Mouse (Mus musculus): ENCODE measurements at regions not wholly inside any gene's neighbourhood (a gene's known extent, or its start where the extent isn't known, plus 50 kb on each side); places are given as distances from the start of the nearest gene placed in this dataset.

- H3K4me1 ChIP-seq (ENCODE audit: control insufficient read depth), result peaks cover 2% of the 10 kb centered on the region; the same call in 1 of the 2 replicates
- H3K27me3 ChIP-seq (ENCODE audit: control insufficient read depth), result no peaks in the 10 kb centered on the region
These were observed 195.1 kb downstream of the Pten start for GRCm38 (mm10) chr19:32952425-32952824.

GRCm38 (mm10) chr19:32952928-32953687 is 195.8 kb downstream of the Pten start:
- H3K9me3 ChIP-seq (ENCODE audit: control insufficient read depth, low read length), result no peaks in the 10 kb centered on the region
- no peaks in the 10 kb centered on the region for H3K36me3 ChIP-seq (ENCODE audit: control insufficient read depth)
- no peak overlapping the region for H3K4me3 ChIP-seq (replicated peaks)
- H3K4me1 ChIP-seq (ENCODE audit: control insufficient read depth), result peaks cover 2% of the 10 kb centered on the region; the same call in 1 of the 2 replicates
- no peaks in the 10 kb centered on the region for H3K27me3 ChIP-seq (ENCODE audit: control insufficient read depth)
- TF ChIP-seq GATA1 (IDR thresholded peaks at IDR 0.05; ENCODE audit: low read length), result no peak

More at GRCm38 (mm10) chr19:32952425-32952824, 195.1 kb downstream of the Pten start:
- no peak for TF ChIP-seq TAL1 (IDR thresholded peaks at IDR 0.05; ENCODE audit: low read length)
- no peak for TF ChIP-seq GATA1 (IDR thresholded peaks at IDR 0.05; ENCODE audit: low read length)
- Histone ChIP-seq H3K4me3 (replicated peaks) (no peak overlapping the region), H3K36me3 (ENCODE audit: control insufficient read depth) (no peaks in the 10 kb centered on the region), H3K9me3 (ENCODE audit: control insufficient read depth, low read length) (no peaks in the 10 kb centered on the region)

DNA sequence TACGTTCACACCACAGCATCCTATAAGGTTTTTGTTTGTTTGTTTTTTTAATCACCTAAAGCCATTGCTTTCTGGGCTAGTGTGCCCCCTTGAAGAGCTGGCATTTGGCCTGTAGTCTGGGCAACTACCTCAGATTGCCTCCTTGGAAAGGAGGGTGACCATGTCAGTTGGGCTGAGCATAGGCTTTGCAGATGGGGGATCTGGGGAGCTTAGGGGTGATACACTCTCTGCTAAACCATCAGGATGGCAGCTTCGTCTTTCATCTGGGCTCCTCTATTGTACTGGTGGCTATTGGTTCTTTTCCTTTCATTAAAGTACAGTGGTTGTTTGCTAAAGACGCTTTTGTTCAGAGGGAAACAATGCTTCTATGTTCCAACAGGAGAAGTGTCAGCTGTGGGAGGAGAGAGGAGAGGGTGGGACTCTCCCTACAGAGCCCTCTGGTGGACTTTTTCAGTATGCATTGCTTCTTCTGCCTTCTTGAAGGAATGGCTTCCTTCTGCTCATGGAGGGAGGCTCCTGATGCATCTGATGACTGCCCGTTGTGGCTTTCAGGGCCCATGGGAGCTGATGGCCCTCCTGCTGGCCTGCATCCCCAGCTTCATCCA is 196.8 kb downstream of the Pten start:
- H3K27me3 ChIP-seq (ENCODE audit: control insufficient read depth), result no peaks in the 10 kb centered on the region
- H3K4me3 ChIP-seq (replicated peaks), result no peak overlapping the region
- TF ChIP-seq TAL1 (IDR thresholded peaks at IDR 0.05; ENCODE audit: low read length) (no peak), GATA1 (IDR thresholded peaks at IDR 0.05; ENCODE audit: low read length) (no peak)
- H3K9me3 ChIP-seq (ENCODE audit: control insufficient read depth, low read length), result no peaks in the 10 kb centered on the region
- peaks cover 2% of the 10 kb centered on the region; the same call in 1 of the 2 replicates for H3K4me1 ChIP-seq (ENCODE audit: control insufficient read depth)
- H3K36me3 ChIP-seq (ENCODE audit: control insufficient read depth), result no peaks in the 10 kb centered on the region

DNA sequence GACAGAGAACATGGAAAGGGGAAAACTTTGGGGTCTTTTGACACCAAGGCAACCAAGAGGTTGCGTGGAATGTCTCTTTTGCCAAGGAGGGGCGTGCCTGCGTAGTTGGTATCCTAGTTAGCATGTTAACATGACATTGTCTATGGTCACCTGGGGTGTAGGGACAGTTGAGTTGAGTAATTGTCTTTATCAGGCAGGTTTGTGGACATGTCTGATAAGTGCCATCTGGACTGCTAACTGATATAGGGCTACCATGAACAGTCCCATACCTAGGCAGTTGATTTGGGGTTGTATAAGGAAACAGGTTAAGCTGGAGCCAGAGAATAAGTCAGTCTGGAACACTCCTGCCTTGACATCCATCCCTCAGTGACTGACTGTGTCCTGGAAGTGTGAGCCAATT is 197.6 kb downstream of the Pten start:
- Histone ChIP-seq H3K27me3 (ENCODE audit: control insufficient read depth) (no peaks in the 10 kb centered on the region), H3K36me3 (ENCODE audit: control insufficient read depth) (no peaks in the 10 kb centered on the region), H3K9me3 (ENCODE audit: control insufficient read depth, low read length) (no peaks in the 10 kb centered on the region), H3K4me3 (replicated peaks) (no peak overlapping the region), H3K4me1 (ENCODE audit: control insufficient read depth) (peaks cover 2% of the 10 kb centered on the region; the same call in 1 of the 2 replicates)
- TF ChIP-seq TAL1 (IDR thresholded peaks at IDR 0.05; ENCODE audit: low read length) (no peak), GATA1 (IDR thresholded peaks at IDR 0.05; ENCODE audit: low read length) (no peak)

DNA sequence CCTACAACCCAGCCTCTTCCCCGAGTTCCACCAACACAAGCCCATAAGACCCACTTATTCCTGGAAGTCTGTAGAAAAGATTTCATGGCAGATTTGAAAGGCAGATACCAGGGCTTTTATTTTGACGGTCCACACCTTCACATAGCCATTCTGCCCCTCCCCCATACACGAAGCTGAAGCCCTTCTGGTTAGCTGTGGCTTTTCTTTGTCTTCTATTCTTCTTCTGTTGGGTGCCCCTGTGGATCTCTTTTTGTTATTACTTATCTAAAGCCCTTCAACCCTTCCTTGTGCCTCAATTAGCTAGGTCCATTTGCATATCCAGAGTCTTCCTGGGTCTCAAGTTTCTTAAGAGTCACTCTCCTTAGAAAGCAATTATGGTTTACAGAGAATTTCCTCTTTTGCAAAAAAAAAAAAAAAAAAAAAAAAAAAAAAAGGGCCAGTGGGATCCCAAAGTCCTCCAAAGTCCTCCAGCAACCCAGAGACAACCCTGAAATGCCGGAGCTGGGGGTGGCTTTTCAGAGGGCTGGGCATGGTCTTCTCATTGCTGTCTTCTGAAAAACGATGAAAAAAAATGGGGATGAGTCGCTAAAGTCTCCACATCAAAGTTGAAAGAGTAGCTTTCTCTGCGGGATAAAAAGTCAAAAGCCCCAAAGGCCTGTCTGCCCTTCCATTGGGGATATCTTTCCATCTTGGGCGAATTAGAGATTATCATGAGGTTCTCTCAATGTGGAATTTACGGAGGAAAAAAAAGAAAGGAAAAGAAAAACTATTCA is 199.0 kb downstream of the Pten start:
- H3K27me3 ChIP-seq (ENCODE audit: control insufficient read depth), result no peaks in the 10 kb centered on the region
- no peaks in the 10 kb centered on the region for H3K9me3 ChIP-seq (ENCODE audit: control insufficient read depth, low read length)
- H3K4me1 ChIP-seq (ENCODE audit: control insufficient read depth), result peaks cover 2% of the 10 kb centered on the region
- H3K36me3 ChIP-seq (ENCODE audit: control insufficient read depth), result no peaks in the 10 kb centered on the region
- peak overlapping the region; percentile 18 for H3K4me3 ChIP-seq (replicated peaks)
- TF ChIP-seq GATA1 (IDR thresholded peaks at IDR 0.05; ENCODE audit: low read length) (no peak), TAL1 (IDR thresholded peaks at IDR 0.05; ENCODE audit: low read length) (no peak)

- Histone ChIP-seq H3K9me3 (ENCODE audit: control insufficient read depth, low read length) (no peaks in the 10 kb centered on the region), H3K36me3 (ENCODE audit: control insufficient read depth) (no peaks in the 10 kb centered on the region), H3K4me1 (ENCODE audit: control insufficient read depth) (peaks cover 2% of the 10 kb centered on the region), H3K4me3 (replicated peaks) (peak overlapping the region; percentile 18), H3K27me3 (ENCODE audit: control insufficient read depth) (no peaks in the 10 kb centered on the region)
- TF ChIP-seq GATA1 (IDR thresholded peaks at IDR 0.05; ENCODE audit: low read length) (no peak), TAL1 (IDR thresholded peaks at IDR 0.05; ENCODE audit: low read length) (no peak)
These were observed 199.7 kb downstream of the Pten start for GRCm38 (mm10) chr19:32956916-32957558.

- no peak for TF ChIP-seq TAL1 (IDR thresholded peaks at IDR 0.05; ENCODE audit: low read length)
- no peak for TF ChIP-seq GATA1 (IDR thresholded peaks at IDR 0.05; ENCODE audit: low read length)
- H3K9me3 ChIP-seq (ENCODE audit: control insufficient read depth, low read length), result no peaks in the 10 kb centered on the region
- H3K36me3 ChIP-seq (ENCODE audit: control insufficient read depth), result no peaks in the 10 kb centered on the region
- no peaks in the 10 kb centered on the region for H3K27me3 ChIP-seq (ENCODE audit: control insufficient read depth)
- no peak overlapping the region for H3K4me3 ChIP-seq (replicated peaks)
- H3K4me1 ChIP-seq (ENCODE audit: control insufficient read depth), result peaks cover 2% of the 10 kb centered on the region
These were observed 201.0 kb downstream of the Pten start for GRCm38 (mm10) chr19:32958276-32958675.

GRCm38 (mm10) chr19:32958791-32959190 is 201.5 kb downstream of the Pten start:
- no peaks in the 10 kb centered on the region for H3K27me3 ChIP-seq (ENCODE audit: control insufficient read depth)
- no peaks in the 10 kb centered on the region for H3K9me3 ChIP-seq (ENCODE audit: control insufficient read depth, low read length)
- TF ChIP-seq GATA1 (IDR thresholded peaks at IDR 0.05; ENCODE audit: low read length) (no peak), TAL1 (IDR thresholded peaks at IDR 0.05; ENCODE audit: low read length) (no peak)
- H3K4me3 ChIP-seq (replicated peaks), result no peak overlapping the region
- peaks cover 2% of the 10 kb centered on the region for H3K4me1 ChIP-seq (ENCODE audit: control insufficient read depth)
- H3K36me3 ChIP-seq (ENCODE audit: control insufficient read depth), result no peaks in the 10 kb centered on the region

GRCm38 (mm10) chr19:32959844-32960195 is 202.5 kb downstream of the Pten start:
- Histone ChIP-seq H3K4me3 (replicated peaks) (no peak overlapping the region), H3K4me1 (ENCODE audit: control insufficient read depth) (peaks cover 2% of the 10 kb centered on the region), H3K36me3 (ENCODE audit: control insufficient read depth) (no peaks in the 10 kb centered on the region), H3K9me3 (ENCODE audit: control insufficient read depth, low read length) (no peaks in the 10 kb centered on the region), H3K27me3 (ENCODE audit: control insufficient read depth) (no peaks in the 10 kb centered on the region)
- no peak for TF ChIP-seq TAL1 (IDR thresholded peaks at IDR 0.05; ENCODE audit: low read length)
- no peak for TF ChIP-seq GATA1 (IDR thresholded peaks at IDR 0.05; ENCODE audit: low read length)
